Mouse (Mus musculus) heart, postnatal 4 days (tissue): ENCODE results near the gene Rcc1. TPM values are rescaled to one million over a fixed set of nuclear protein-coding genes. Genes with fewer than 3 reads are reported as not detected.
"Not testable (repeated sequence)": the region's sequence is repeated elsewhere in the genome, so short reads cannot be mapped to it uniquely, and the experiment has no call there.

Experiments
- DNase-seq: peaks from one replicate; pipeline ENCODE4 v3.0.0; 2021
- total RNA-seq, 2 experiments: library from RNA; stranded (reverse); gene quantifications; 2 replicates each; pipeline ENCODE4 v1.2.3; 2021

Rcc1 gene
- total RNA-seq, 2 experiments from 2014 or later: 25.1 to 25.3 TPM

DNA sequence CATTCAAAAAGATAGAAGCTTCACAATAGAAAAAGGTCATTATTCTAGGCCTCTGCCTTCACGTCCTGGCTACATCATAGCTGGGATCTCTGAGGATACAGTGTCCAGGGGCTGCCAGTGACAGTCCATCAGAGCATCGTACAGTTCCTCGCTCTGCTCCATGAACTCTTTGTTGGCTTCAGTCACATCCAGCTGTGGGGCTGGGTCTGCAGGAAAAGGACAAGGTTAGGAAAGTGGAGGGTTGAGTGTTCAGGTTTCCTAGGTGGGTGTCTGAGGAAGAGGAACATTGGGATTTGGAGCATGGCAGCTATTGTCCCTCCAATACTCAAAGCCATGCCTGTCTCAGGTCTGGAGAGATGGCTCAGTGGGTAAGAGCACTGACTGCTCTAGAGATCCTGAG lies 41.6 kb downstream of the Rcc1 start:
- no peak for DNase-seq

DNA sequence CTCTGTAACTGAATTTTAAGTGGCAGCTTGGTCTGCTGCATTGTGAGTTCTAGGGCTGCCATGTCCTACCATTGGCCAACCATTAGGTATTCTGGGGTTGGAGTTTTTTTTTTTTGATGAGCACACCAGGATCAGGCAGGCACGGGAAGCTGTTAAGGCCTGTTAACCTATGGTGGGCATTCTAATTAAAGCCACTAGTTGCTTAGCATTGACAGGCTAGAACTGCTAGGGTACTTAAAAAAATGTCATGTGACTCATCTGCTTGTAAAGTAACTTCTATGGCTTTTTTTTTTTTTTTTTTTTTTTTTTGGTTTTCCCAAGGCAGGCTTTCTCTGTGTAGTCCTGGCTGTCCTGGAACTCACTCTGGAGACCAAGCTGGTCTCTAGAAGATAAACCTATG lies 42.2 kb downstream of the Rcc1 start:
- no peak for DNase-seq

DNA sequence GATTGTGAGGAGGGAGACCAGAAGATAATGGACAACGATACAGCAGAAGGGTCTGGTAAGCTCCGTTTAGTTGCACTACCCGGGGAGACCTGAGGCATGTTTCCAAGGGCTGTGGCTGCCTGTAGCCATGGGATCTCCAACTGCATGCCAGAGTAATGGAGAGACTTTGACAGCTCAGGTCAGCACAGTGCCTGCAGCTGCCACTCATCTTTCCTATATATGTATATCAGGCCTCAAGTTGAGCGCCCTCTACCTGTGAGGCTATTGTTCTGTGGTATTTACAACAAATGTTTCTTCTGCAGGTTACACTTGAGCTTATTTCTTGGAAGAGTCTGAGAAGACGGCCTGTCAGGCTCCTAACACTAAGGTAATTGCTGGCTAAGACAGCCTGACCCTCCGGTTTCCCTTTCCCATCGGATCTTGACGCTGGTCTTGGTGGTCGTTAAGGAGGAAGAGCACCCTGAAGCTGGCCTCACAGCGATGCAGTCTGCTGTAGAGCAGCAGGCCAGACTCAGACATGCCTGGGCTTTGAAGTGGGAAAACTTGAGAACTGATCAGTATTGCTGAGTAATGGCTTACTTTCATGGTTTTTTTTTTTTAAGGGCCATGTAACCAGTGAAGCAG lies 43.4 kb downstream of the Rcc1 start:
- DNase-seq: peak; percentile 51

DNA sequence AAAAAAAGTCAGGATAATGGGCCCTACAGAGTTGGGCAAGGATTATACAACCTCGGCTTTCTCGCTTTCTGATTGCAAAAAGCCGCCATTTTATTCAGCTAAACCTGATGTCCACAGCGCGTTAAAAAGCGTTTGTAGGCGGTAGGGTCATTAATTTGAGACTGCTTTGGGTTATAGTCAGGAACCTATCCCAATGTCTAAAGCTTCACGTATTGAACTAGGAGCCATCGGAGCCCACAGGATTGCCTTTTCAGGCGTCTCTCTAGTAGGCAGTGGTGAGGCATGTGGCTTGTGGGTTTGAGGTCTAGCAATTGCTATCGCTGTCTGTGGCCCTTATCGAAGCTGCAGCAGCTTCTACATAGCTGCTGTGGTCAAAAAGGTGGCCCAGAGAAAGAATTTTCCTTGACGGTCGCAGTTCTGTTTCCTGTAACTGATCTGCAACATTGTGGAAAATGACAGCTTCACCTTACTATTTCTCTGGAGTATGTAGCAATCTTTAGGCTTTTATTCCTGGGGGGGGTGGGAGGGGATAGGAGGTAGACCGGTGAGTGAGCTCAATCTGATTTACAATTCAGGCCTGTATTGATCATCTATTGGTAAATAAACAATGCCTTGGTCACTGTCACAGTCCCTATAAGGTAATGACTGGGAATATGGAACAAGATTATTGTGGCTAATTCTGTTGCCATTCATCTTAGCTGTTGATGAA lies 44.1 kb downstream of the Rcc1 start:
- DNase-seq: no peak

DNA sequence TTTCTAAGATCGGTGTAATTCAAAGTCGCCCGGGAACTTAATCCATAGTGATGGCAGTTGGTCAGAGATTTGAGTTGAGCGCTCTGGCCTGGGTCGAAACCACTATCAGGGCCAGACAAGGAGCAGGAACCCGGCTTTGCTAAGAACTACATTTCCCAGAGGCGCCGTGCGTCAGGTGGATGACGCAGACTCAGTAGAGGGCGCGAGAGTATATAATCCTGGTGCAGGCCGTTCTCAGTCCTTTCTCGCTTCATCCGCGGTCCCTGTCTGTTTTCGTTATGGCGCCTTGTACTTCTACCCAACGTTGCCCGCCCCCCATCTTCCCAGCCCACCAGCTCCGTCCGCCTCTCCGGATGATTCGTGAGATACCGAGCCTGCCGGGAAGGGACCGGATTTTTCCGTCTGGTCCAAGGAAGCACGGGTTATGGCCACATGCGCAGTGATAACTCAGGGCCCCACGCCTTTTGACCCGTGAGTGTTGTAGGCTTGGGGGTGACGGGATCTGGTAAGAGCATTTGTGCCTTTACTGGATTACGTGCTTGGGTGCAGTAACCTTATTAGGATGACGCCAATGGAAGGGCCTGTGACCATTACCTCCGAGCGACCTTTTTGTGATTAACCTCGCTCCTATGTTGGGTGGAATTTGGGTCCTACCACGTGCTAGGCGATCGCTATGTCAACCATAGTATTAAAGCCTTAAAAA lies 44.8 kb downstream of the Rcc1 start:
- DNase-seq: peak; percentile 90

DNA sequence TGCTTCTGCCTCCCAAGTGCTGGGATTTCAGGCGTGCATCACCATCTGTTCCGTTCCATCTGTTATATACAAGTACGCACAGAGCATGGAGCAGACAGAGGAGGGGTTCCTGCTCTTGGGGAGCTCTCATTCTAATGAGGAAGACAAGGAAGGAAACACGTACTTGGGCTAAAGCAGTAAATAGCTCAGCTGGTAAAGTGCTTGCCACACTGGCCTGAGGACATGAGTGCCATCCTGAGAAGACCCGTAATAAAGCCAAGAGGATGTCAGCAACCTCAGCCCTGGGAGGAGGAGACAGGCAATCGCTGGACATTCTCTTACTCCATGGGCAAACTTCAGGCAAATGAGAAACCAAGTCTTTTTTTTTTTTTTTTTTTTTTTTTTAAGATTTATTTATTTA lies 47.4 kb downstream of the Rcc1 start:
- DNase-seq: no peak

DNA sequence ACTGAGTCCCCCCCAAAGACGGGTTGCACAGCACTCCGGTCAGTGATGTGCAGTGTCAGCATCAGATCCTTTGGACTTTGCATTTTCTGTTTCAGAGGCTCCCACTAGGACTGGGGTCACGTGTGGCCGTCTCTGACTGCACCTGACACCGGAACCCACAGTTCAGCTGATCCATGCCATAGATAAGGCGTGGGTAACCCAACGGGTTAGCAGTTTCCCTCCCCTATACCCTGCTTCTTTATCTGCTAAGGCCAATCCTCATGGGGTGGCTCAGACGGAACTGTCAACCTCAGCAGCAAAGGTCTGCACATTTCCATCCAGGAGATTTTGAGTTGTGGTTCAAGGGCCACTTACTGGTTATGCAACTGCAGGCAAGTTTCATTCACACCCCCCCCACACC lies 48.1 kb downstream of the Rcc1 start:
- DNase-seq: no peak

DNA sequence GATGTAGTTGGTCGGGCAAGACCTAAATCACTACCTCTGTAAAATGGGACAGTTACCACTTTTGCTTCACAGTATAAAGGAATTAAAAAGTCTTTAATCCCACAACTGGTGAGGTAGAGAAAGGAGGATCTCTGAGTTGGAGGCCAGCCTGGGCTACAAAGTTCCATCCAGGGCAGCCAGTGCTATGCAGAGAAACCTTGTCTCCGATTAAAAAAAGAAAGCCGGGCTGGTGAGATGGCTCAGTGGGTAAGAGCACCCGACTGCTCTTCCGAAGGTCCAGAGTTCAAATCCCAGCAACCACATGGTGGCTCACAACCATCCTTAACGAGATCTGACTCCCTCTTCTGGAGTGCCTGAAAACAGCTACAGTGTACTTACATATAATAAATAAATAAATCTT lies 49.9 kb downstream of the Rcc1 start:
- DNase-seq: not testable (repeated sequence)

DNA sequence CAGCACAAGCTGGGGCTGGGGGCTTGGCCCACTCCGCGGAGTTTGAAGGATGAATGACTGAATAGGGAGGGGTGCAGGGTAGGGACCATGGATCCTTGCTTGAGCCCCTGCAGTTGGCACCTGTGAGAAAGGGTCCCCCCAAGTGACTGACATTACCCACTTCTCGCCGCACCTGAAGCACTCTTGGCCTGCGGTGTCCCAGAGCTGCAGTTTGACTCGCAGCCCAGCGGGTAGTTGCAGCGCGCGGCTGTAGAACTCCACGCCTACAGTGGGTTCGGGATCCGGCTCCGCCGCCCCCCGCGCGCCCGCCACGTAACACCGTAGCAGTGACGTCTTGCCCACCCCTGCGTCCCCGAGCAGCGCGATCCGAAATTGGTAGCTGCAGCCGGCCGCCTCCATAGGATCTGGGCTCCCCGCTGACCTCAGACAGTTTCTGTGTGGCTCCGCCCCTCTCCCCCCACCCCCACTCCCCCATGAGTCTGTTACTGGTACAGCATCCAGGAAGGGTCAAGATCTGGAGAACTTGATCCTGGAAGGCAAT lies 50.4 kb downstream of the Rcc1 start, which contains the start of gene Rab42:
Gene Rab42, minus strand, starts transcription at position 447 of the 541 bp plus-strand sequence.
- peak; percentile 70 for DNase-seq

DNA sequence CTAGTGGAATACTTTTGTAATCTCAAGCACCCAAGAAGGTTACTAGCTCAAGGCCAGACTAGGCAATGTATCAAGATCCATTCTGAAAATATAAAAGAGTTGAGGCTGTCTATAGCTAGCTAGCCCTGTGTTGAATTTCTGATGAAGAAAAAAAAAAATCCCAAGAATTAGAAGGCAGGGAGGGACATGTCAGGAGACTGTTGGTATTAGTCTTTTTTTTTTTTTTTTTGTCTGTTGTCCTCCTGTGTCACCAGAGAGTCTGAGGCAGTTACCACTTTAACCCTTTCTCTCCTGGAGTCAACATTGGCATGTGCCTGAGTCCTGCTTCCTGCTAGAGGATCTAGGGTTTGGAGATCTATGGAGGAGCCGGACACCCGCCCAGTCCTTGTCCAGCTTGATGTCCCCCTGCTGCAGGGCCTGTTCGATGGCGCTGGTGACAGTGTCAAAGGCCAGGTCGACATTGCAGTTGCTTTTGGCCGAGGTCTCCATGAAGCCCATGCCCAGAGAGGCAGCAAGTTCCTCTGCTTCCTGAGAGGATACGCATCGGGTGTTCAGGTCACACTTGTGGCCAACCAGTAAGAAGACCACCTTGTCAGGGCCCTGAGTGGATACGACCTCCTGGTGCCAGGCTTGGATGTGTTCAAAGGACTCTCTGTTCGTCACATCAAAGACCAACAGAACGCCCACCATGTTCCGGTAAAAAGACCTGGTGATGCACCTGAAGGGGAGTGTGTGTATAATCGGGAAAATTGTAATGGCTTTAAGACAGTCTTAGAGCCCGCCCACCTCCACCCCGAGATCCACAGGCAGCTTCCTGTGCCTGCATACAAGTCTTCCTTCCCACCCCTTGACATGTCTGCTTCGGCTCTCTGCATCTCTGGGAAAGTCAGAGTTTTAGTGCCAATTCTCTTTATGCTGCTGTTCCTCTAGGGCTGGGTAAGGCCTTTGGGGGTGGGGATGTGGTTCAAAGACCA lies 51.2 kb downstream of the Rcc1 start:
- DNase-seq: no peak

DNA sequence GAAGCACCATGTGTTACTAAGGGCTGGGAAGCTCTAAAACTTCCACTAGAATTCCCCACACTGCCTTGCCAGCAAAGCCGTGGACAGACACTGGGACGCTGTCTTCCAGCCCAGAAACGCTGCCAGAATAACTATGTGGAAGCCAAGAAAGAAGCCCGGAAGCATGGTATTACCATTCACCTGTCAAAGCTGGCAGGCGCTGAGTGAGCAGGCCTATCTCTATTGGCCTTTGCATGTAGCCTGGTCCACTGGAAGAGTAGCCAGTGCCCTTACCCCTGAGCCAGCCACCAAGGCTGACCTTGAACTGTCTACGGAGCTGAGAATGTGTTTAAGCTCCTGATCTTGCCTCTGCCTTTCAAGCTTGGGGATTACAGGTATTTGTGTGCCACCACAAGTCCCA lies 51.9 kb downstream of the Rcc1 start:
- DNase-seq: peak; percentile 63

DNA sequence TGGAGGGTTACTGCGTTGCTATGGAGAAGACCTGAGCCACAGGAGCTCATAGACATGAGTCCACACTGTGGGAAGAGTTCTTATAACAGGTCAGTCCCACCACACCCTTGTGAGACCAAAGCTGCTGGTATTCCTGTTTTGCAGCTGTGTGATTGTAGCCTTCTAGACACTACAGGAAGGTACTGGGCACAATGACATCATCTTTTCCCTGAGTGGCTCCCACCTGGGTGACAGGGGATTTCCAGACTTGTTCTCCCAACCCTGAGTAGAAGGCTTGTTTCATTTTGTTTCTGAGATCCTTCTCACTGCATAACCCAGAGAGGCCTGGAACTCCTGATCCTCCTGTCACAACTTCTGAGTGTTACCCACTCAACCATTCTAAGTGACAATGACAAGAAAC lies 53.6 kb downstream of the Rcc1 start:
- no peak for DNase-seq

DNA sequence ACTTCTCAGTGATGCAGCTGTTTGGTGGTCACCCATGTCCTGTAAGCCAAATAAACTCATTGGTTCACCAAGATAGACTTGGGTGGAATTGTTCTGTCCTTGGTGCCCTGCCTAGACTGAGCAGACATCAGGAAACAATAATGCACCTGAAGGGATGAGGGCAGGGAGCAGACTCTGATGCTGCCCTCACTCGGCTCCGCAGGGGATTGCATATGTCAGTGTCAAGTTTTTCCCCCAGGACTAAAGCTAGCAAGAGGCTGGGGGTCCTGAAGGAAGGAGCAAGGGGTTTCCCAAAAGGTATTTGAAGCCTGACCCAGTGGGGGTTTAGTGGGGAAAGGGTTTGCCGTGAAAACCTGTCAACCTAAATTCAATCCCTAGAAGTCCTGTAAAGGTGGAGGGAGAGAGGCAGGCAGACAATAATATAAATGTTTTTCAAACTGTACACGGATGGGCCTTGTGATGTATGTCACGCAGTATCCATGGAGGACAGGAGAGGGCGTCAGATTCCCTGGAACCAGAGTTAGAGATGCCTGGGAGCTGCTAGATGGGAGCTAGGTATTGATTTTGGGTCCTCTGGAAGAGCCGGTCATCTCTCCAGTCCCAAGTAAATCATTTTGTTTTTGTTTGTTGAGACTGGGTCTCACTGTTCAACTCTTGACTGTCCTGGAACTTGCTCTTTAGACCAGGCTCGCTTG lies 57.6 kb downstream of the Rcc1 start:
- no peak for DNase-seq

DNA sequence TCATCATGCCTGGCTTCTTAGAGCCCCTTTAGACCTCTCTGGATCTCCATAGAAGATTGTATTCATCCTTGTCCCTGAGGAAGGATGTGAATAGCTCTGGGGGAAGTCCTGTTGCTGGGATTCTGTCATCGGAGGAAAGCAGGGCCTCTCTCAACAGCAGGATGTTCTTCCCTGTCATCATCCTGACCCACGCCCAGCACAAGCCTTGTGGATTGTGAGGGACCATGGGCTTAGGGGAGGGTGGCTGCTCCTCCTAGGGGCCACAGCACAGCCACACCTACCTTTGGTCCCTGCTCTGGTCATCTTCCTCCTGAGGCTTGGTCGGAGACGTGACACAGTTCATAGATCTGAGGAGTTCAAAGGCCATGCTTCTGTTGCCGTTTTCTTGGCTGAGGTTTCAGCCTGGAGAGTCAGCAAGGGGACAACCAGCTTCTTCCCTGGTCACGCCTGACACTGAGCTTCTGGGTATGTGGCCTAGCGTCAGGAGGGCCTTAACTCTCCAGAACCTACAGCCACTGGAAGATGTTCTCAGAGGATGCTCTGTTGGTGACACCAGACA lies 59.6 kb downstream of the Rcc1 start:
- no peak for DNase-seq

DNA sequence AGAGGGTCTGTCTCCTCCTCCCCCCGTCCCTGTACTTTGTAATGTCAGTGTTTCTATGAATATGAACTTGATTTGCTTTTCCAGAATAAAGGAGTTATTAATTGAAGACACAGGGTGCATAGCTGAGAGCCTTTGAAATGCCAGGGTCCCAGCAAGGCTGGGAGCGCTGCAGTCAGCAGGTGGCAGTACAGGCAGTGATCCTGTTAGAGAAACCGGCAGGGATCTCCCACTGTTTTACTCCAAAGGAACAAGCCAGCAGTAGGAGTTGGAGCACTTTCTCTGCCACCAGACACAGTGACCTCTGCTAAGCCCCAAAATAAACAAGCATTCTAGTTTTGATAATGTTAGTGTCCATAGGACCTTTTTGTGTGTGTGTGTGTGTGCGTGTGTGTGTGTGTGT lies 60.4 kb downstream of the Rcc1 start:
- DNase-seq: peak; percentile 77

DNA sequence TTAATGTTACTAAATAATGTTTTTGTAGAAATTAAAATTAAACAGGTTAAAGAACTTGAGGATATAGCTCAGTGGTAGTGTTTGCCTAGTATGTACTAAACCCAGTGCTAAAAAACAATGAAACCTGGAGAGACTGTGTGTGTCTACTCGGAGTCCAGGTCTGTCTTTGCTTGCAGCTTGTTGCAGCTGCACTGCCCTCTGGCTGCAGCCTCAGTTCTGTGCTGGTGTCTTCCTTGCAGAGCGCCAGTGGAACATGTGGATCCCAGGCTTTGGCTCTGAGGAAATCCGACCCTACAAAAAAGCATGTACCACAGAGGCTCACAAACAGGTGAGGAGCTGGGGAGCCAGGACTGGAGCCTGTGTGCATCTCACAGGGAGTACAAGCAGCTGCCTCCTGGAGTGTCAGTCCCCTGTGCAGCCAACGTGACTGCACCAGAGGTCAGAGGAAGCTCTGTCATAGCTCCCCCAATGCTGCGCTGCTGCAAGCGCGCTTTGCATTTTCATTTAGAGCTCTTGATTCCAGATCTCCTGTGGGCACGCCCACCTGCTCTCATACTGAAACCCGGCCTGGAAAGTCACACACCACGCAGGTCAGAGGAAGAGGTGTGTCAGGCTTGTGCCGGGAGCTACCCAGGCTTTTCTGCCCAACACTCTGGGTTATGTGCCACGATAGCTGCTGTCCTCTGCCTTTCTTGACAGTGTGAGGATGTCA lies 61.6 kb downstream of the Rcc1 start:
- DNase-seq: no peak

DNA sequence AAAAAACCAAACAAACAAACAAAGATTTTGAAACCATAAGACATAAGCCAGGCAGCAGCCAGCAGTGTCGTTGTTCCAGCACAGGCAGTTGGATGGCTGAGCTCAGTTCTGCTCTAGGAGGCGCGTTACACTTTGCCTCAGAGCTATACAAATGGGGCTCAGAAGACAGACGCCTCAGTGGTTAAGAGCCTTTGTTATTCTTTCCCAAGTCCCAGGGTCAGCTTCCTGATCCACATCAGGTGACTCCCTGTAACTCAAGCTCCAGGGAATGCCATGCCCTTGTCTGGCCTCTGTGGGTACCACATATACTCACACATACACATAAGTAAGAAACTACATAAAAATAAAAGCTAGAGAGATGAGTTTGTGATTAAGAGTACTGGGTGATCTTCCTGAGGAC lies 62.3 kb downstream of the Rcc1 start:
- DNase-seq: no peak

DNA sequence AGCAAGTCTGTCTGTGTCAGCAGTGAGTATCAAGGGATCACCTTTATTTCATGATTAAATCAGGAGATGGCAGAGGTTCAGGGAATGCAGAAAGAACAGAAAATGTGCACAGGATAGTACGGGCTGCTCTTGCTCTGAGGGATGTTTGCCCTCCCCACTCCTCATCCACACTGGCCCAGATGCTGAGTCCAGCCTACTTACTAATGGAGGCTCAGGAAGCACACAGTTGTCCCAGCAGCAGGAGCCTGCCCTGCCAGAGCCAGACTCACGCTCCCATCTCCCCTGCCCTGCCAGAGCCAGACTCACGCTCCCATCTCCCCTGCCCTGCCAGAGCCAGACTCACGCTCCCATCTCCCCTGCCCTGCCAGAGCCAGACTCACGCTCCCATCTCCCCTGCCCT lies 64.6 kb downstream of the Rcc1 start:
- DNase-seq: not testable (repeated sequence)
